12 mouse cellular contexts compared by ENCODE assay signal in the genomic region with DNA sequence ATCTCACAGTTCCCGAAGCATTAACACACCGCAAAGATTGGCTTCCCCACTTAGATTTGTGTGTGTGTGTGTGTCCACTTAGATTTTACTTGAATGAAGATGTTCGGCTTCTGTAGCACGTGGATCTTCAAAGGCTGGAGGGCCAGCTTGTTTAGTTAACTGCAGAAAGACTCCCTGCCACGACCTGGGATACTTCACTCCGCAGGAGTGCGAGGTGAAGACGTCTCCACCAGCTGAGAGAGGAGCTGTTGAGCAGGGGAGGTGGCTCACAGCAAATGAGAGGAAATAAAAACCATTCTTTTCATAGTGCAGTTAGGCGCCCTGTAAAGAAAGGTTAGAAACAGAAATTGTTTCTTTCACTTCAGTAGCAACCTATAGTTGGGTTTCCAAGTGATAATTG.
A peak's percentile ranks its signal among the peaks of the same experiment; 100 is the strongest.
DNase-seq lines count a peak whose midpoint lies in the region; ATAC-seq and TF ChIP-seq lines count a peak whose summit lies in the region.
"Had no signal": no experiment of that assay in that cellular context is flagged by ENCODE, and none has a peak within 500 bp of the region (broad histone marks: within the 10 kb centered on the region; RNA-seq: fewer than 3 reads in every experiment).

No protein-coding gene starts in this region.

- no peak overlapping the region for H3K9ac ChIP-seq in forebrain, embryonic 15.5 days (replicated peaks)
- no peak overlapping the region for H3K9ac ChIP-seq in forebrain, postnatal 0 days
- no peak overlapping the region for H3K9ac ChIP-seq in kidney, postnatal 0 days (ENCODE audit: low read depth, low read length)
- H3K9ac ChIP-seq in intestine, embryonic 14.5 days (ENCODE audit: low read length) = no peak overlapping the region
- H3K9ac ChIP-seq: limb, embryonic 15.5 days had no signal

- 20% methylated on average over 9 of the region's 9 CpGs for WGBS in forebrain, embryonic 15.5 days
- WGBS in forebrain, postnatal 0 days = 19% methylated on average over 9 of the region's 9 CpGs
- WGBS in kidney, postnatal 0 days = 19% methylated on average over 9 of the region's 9 CpGs
- 10% methylated on average over 9 of the region's 9 CpGs for WGBS in intestine, embryonic 14.5 days

- no peak overlapping the region for H3K27ac ChIP-seq in forebrain, embryonic 15.5 days (replicated peaks)
- H3K27ac ChIP-seq in forebrain, postnatal 0 days (ENCODE audit: low read depth, low read length) = no peak overlapping the region
- H3K27ac ChIP-seq in kidney, postnatal 0 days = peak overlapping the region; percentile 64
- H3K27ac ChIP-seq in intestine, embryonic 14.5 days (ENCODE audit: low read depth) = peak overlapping the region; percentile 54; the same call in 1 of the 2 replicates
- H3K27ac ChIP-seq: embryonic facial prominence, embryonic 10.5 days; limb, embryonic 15.5 days had no signal

- H3K4me2 ChIP-seq in forebrain, embryonic 15.5 days (replicated peaks) = no peak overlapping the region
- H3K4me2 ChIP-seq in forebrain, postnatal 0 days (ENCODE audit: low read depth) = no peak overlapping the region
- H3K4me2 ChIP-seq in kidney, postnatal 0 days (ENCODE audit: low read length) = no peak overlapping the region; the same call in 1 of the 2 replicates
- no peak overlapping the region for H3K4me2 ChIP-seq in intestine, embryonic 14.5 days (ENCODE audit: low read length)
- H3K4me2 ChIP-seq: limb, embryonic 15.5 days had no signal

- 0 out of 2 replicates have a peak, but pooled peaks cover 3% of the 10 kb centered on the region for H3K4me1 ChIP-seq in forebrain, embryonic 15.5 days
- H3K4me1 ChIP-seq in forebrain, postnatal 0 days (ENCODE audit: insufficient read depth) = no peaks in the 10 kb centered on the region
- H3K4me1 ChIP-seq in kidney, postnatal 0 days (replicated peaks; ENCODE audit: insufficient read depth, low read length) = peaks cover 13% of the 10 kb centered on the region; the same call in 1 of the 2 replicates
- peaks cover 8% of the 10 kb centered on the region for H3K4me1 ChIP-seq in intestine, embryonic 14.5 days (replicated peaks; ENCODE audit: control insufficient read depth, insufficient read depth, low read length)

- no peaks in the 10 kb centered on the region for H3K36me3 ChIP-seq in forebrain, embryonic 15.5 days
- no peaks in the 10 kb centered on the region for H3K36me3 ChIP-seq in forebrain, postnatal 0 days (ENCODE audit: insufficient read depth)
- H3K36me3 ChIP-seq in kidney, postnatal 0 days (ENCODE audit: insufficient read depth, low read length) = no peaks in the 10 kb centered on the region
- H3K36me3 ChIP-seq in intestine, embryonic 14.5 days (ENCODE audit: control insufficient read depth, insufficient read depth, low read length) = no peaks in the 10 kb centered on the region
- H3K36me3 ChIP-seq: embryonic facial prominence, embryonic 10.5 days; limb, embryonic 15.5 days had no signal

- H3K27me3 ChIP-seq in forebrain, embryonic 15.5 days = no peaks in the 10 kb centered on the region
- no peaks in the 10 kb centered on the region for H3K27me3 ChIP-seq in forebrain, postnatal 0 days (ENCODE audit: insufficient read depth, low read length)
- no peaks in the 10 kb centered on the region for H3K27me3 ChIP-seq in kidney, postnatal 0 days (ENCODE audit: insufficient read depth, low read length)
- H3K27me3 ChIP-seq in intestine, embryonic 14.5 days (replicated peaks; ENCODE audit: control insufficient read depth, insufficient read depth, low read length) = no peaks in the 10 kb centered on the region
- H3K27me3 ChIP-seq: limb, embryonic 15.5 days had no signal

- H3K9me3 ChIP-seq in forebrain, embryonic 15.5 days = no peaks in the 10 kb centered on the region
- no peaks in the 10 kb centered on the region for H3K9me3 ChIP-seq in forebrain, postnatal 0 days (ENCODE audit: low read length)
- H3K9me3 ChIP-seq in kidney, postnatal 0 days (replicated peaks; ENCODE audit: low read length) = no peaks in the 10 kb centered on the region
- H3K9me3 ChIP-seq in intestine, embryonic 14.5 days (ENCODE audit: control insufficient read depth, low read length) = no peaks in the 10 kb centered on the region
- H3K9me3 ChIP-seq: embryonic facial prominence, embryonic 10.5 days; limb, embryonic 15.5 days had no signal

- TF ChIP-seq POLR2A in brain, embryonic 14.5 days (IDR thresholded peaks at IDR 0.05; ENCODE audit: borderline replicate concordance, extremely low read depth, insufficient read depth, insufficient read length, poor library complexity, severe bottlenecking) = no peak

- no peak for DNase-seq in forebrain, postnatal 0 days
- no peak for DNase-seq in kidney, postnatal 0 days (ENCODE audit: low spot score)
- no peak for DNase-seq in kidney, postnatal 25 days
- DNase-seq in brain, embryonic 14.5 days (ENCODE audit: low read depth) = peak; percentile 37
- no peak for DNase-seq in intestine, embryonic 14.5 days (ENCODE audit: low spot score)
- DNase-seq in adrenal gland, adult (ENCODE audit: inconsistent age in 2 of 2, low spot score in 1 of 2) = no peak
- DNase-seq in c-Kit-positive CD71-positive TER-119-positive erythroid progenitor cells, embryonic 14.5 days (ENCODE audit: low spot score) = no peak
- DNase-seq: cerebellum, adult 11 months; thymus, postnatal 14 days had no signal

- no peak for TF ChIP-seq CTCF in forebrain, postnatal 0 days (IDR thresholded peaks at IDR 0.05; ENCODE audit: low read depth)
- no peak for TF ChIP-seq CTCF in kidney, postnatal 0 days (IDR thresholded peaks at IDR 0.05; ENCODE audit: low read depth)
- TF ChIP-seq CTCF in brain, embryonic 14.5 days (IDR thresholded peaks at IDR 0.05; ENCODE audit: borderline replicate concordance, extremely low read depth, insufficient read depth, insufficient read length) = no peak

- H3K4me3 ChIP-seq in forebrain, embryonic 15.5 days = no peak overlapping the region
- H3K4me3 ChIP-seq in forebrain, postnatal 0 days (ENCODE audit: low read depth, low read length) = no peak overlapping the region
- H3K4me3 ChIP-seq in kidney, postnatal 0 days (replicated peaks; ENCODE audit: low read depth, low read length) = no peak overlapping the region
- no peak overlapping the region for H3K4me3 ChIP-seq in intestine, embryonic 14.5 days (ENCODE audit: low read depth, low read length)
- H3K4me3 ChIP-seq: embryonic facial prominence, embryonic 10.5 days; limb, embryonic 15.5 days had no signal

- 0 out of 2 replicates have a peak, but pooled peaks have one; percentile 9 for ATAC-seq in forebrain, embryonic 15.5 days (replicated peaks)
- ATAC-seq in forebrain, postnatal 0 days = no peak
- ATAC-seq in kidney, postnatal 0 days (replicated peaks; ENCODE audit: low FRiP score, low read depth) = peak; percentile 29; the same call in 1 of the 2 replicates
- peak; percentile 45; the same call in 1 of the 2 replicates for ATAC-seq in intestine, embryonic 14.5 days (replicated peaks; ENCODE audit: low FRiP score, low TSS enrichment, low read depth)

Comparison
In these comparisons a context has a peak if more than half of its experiments do, and no peak if none do; other contexts are left out.
1. H3K27ac ChIP-seq: peak in kidney, postnatal 0 days (single experiment) and intestine, embryonic 14.5 days (single experiment); none in forebrain, embryonic 15.5 days (single experiment) and forebrain, postnatal 0 days (single experiment).